Mouse (Mus musculus) limb, embryonic 10.5 days (tissue): Measurements from ENCODE around the gene Fyttd1. TPM values are rescaled to one million over a fixed set of nuclear protein-coding genes. Genes with fewer than 3 reads are reported as not detected.
A peak's percentile ranks its signal among the peaks of the same experiment; 100 is the strongest.
"Not testable (repeated sequence)": the region's sequence is repeated elsewhere in the genome, so short reads cannot be mapped to it uniquely, and the experiment has no call there.

Source experiments
- DNase-seq: peaks from one replicate; pipeline ENCODE4 v3.0.0-alpha.2; 2017; ENCODE audit warnings: low spot score
- H3K27ac ChIP-seq: fragments of 300-500 bp; sonication (generic); 2 replicates; pipeline ENCODE4 v1.5.1; 2016; ENCODE audit warnings: mild to moderate bottlenecking
- H3K27me3 ChIP-seq: fragments of 300-500 bp; sonication (generic); 2 replicates; pipeline ENCODE4 v1.6.1; 2016; ENCODE audit warnings: low read depth, mild to moderate bottlenecking; ENCODE audit not compliant: poor library complexity, severe bottlenecking
- H3K36me3 ChIP-seq: fragments of 300-500 bp; sonication (generic); 2 replicates; pipeline ENCODE4 v1.6.1; 2016; ENCODE audit warnings: mild to moderate bottlenecking, moderate library complexity
- H3K4me1 ChIP-seq: fragments of 300-500 bp; sonication (generic); 2 replicates; pipeline ENCODE4 v1.6.1; 2016
- H3K4me3 ChIP-seq: fragments of 300-500 bp; sonication (generic); 2 replicates; pipeline ENCODE4 v1.5.1; 2016; ENCODE audit warnings: mild to moderate bottlenecking, moderate library complexity
- H3K9me3 ChIP-seq: fragments of 300-500 bp; sonication (generic); replicated peaks from 2 replicates; pipeline ENCODE4 v1.6.1; 2016; ENCODE audit warnings: mild to moderate bottlenecking
- WGBS: fragments of 180-500 bp; shearing (Covaris S2); methylation state at CpG from one replicate; pipeline ENCODE4 v1.1.7; 2016; 5-methylcytosine and 5-hydroxymethylcytosine counted together
- polyA plus RNA-seq: library from polyadenylated mRNA; unstranded; fragments of >200 nt; fragmentation: Nextera tagmentation; extraction: Ambion mirVana; gene quantifications from 2 replicates; pipeline ENCODE4 v1.2.1, GENCODE M21; 2016

Gene Fyttd1
- polyA plus RNA-seq, 1 experiment from 2014 or later, result 94.8 TPM

GRCm38 (mm10) chr16:32865401-32865800 lies 11.9 kb upstream of the Fyttd1 start:
- DNase-seq, result no peak
- 94% methylated on average over 4 of the region's 4 CpGs for WGBS

GRCm38 (mm10) chr16:32866713-32867112 lies 10.6 kb upstream of the Fyttd1 start:
- Histone ChIP-seq H3K27ac (no peak overlapping the region), H3K4me3 (no peak overlapping the region), H3K36me3 (no peaks in the 10 kb centered on the region), H3K27me3 (no peaks in the 10 kb centered on the region), H3K9me3 (no peaks in the 10 kb centered on the region), H3K4me1 (peaks cover 17% of the 10 kb centered on the region)
- DNase-seq, result no peak
- 88% methylated on average over 5 of the region's 5 CpGs for WGBS

More at GRCm38 (mm10) chr16:32865401-32865800, 11.9 kb upstream of the Fyttd1 start:
- Histone ChIP-seq H3K4me3 (no peak overlapping the region), H3K27me3 (no peaks in the 10 kb centered on the region), H3K36me3 (peaks cover 6% of the 10 kb centered on the region), H3K9me3 (no peaks in the 10 kb centered on the region), H3K4me1 (peaks cover 17% of the 10 kb centered on the region), H3K27ac (no peak overlapping the region)

- Histone ChIP-seq H3K27ac (peak overlapping the region; percentile 84), H3K27me3 (no peaks in the 10 kb centered on the region), H3K9me3 (no peaks in the 10 kb centered on the region), H3K36me3 (no peaks in the 10 kb centered on the region), H3K4me1 (peaks cover 17% of the 10 kb centered on the region), H3K4me3 (peak overlapping the region; percentile 94)
- WGBS, result under 1% methylated on average over 35 of the region's 35 CpGs
- peak; percentile 90 for DNase-seq
Observed at GRCm38 (mm10) chr16:32867919-32868552, 9.3 kb upstream of the Fyttd1 start.

DNA sequence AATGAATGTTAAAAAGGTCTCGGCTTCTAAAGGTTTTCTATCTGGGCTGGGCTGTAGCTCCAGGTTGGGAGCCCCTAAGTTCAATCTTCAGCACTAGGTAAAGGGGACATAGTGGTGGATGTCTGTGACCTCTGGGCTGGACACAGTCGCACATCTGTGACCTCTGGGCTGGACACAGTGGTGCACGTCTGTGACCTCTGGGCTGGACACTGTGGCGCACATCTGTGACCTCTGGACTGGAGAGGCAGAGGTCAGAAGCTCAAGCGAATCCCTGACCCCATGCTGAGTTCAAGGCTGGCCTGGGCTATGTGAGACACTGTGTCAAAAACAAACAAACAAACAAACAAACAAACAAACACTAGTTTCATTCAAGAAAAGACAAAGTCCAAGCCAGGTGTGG lies 7.1 kb upstream of the Fyttd1 start:
- peaks cover 17% of the 10 kb centered on the region for H3K4me1 ChIP-seq
- H3K9me3 ChIP-seq, result no peaks in the 10 kb centered on the region
- H3K36me3 ChIP-seq, result no peaks in the 10 kb centered on the region
- no peak overlapping the region for H3K4me3 ChIP-seq
- no peak for DNase-seq
- H3K27ac ChIP-seq, result no peak overlapping the region
- no peaks in the 10 kb centered on the region for H3K27me3 ChIP-seq
- WGBS, result 65% methylated on average over 5 of the region's 5 CpGs

DNA sequence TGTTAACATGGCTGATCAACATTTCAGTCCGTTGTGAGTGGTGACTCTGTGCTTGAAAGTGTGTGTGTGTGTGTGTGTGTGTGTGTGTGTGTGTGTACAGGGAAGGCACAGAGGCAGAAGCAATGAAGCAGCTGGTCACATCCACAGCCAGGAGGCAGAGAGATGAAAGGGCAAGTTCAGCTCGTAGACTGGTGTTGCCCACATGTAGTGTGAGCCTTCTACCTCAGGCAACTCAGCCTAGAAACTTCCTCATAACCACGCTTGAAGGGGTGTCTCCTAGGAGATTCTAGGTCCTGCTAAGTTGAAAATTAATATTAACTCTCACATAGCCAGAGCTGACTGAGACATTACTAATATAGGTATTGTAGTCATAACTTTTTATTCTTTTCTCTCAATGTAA lies 3.9 kb upstream of the Fyttd1 start:
- Histone ChIP-seq H3K4me1 (peaks cover 7% of the 10 kb centered on the region), H3K36me3 (no peaks in the 10 kb centered on the region), H3K27me3 (no peaks in the 10 kb centered on the region), H3K9me3 (no peaks in the 10 kb centered on the region), H3K27ac (no peak overlapping the region), H3K4me3 (no peak overlapping the region)
- DNase-seq, result no peak
- 64% methylated on average over 3 of the region's 3 CpGs for WGBS

DNA sequence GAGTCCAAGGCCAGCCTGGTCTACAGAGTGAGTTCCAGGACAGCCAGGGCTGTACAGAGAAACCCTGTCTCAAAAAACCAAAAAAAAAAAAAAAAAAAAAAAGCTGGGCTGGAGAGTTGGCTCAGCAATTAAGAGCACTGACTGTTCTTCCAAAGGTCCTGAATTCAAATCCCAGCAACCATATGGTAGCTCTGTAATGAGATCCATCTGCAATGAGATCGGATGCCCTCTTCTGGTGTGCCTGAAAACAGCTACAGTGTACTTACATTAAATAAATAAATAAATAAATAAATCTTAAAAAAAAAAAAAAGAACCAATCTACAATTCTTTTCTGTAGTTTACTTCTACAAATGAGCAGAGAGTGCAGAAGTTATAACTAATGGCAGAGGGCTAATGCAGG lies 2.0 kb upstream of the Fyttd1 start:
- H3K4me3 ChIP-seq, H3K9me3 ChIP-seq, DNase-seq, H3K36me3 ChIP-seq, H3K27ac ChIP-seq, H3K27me3 ChIP-seq: not testable (repeated sequence)
- H3K4me1 ChIP-seq, result peaks cover 14% of the 10 kb centered on the region
- 73% methylated on average over 1 of the region's 1 CpGs for WGBS

DNA sequence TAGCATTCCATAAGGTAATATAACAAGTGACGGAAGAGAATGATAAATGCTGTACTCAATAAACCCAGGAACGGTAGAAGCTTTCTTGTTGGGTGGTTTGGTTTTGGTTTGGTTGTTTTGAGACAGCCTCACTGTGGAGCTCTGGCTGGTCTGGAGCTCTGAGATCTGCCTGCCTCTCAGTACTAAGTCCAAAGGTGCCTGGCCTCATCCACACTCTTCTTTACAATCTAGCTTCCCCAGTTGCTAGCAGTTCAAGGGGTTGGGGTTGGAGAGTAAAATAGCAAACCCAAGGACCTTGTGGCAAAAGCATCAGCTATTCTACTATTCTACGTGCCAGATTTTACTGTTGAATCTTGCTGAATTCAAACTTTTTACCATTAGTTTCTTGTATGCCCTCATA lies 1.5 kb upstream of the Fyttd1 start:
- no peak for DNase-seq
- no peak overlapping the region for H3K27ac ChIP-seq
- H3K36me3 ChIP-seq, result peaks cover 7% of the 10 kb centered on the region
- peaks cover 14% of the 10 kb centered on the region for H3K4me1 ChIP-seq
- no peaks in the 10 kb centered on the region for H3K27me3 ChIP-seq
- no peak overlapping the region for H3K4me3 ChIP-seq
- WGBS, result 91% methylated on average over 3 of the region's 3 CpGs
- H3K9me3 ChIP-seq, result no peaks in the 10 kb centered on the region

DNA sequence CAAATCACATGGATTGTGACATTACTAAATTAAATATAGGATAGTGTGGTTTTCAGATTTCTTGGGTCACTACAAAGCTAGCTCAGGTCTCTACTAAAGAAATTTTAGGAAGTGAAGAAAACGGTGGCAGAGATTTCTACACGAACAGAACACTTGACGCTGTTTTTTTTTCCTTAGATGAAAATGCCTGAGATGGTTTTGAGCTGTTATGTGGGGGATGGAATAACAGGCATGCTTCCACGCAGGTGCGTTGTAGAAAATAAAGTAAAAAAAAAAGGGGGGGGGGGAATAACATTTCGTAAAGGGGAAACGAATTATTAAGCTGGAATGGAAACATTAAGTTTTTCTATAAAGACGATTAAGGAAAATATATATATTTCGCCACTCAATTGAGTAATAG lies 469 bp upstream of the Fyttd1 start:
- 42% methylated on average over 9 of the region's 9 CpGs for WGBS
- Histone ChIP-seq H3K9me3 (no peaks in the 10 kb centered on the region), H3K36me3 (peaks cover 7% of the 10 kb centered on the region), H3K4me3 (peak overlapping the region; percentile 89), H3K27me3 (no peaks in the 10 kb centered on the region), H3K4me1 (peaks cover 14% of the 10 kb centered on the region), H3K27ac (no peak overlapping the region)
- no peak for DNase-seq

GRCm38 (mm10) chr16:32878157-32878598 lies 878 bp downstream of the Fyttd1 start:
- Histone ChIP-seq H3K4me1 (peaks cover 14% of the 10 kb centered on the region), H3K9me3 (no peaks in the 10 kb centered on the region), H3K27me3 (no peaks in the 10 kb centered on the region), H3K4me3 (peak overlapping the region; percentile 89), H3K36me3 (peaks cover 7% of the 10 kb centered on the region), H3K27ac (peak overlapping the region; percentile 90)
- WGBS, result 1% methylated on average over 34 of the region's 34 CpGs
- DNase-seq, result peak; percentile 57

GRCm38 (mm10) chr16:32878972-32879926 lies 1.9 kb downstream of the Fyttd1 start:
- no peaks in the 10 kb centered on the region for H3K27me3 ChIP-seq
- no peak overlapping the region for H3K27ac ChIP-seq
- H3K4me1 ChIP-seq, result peaks cover 14% of the 10 kb centered on the region
- 87% methylated on average over 14 of the region's 14 CpGs for WGBS
- H3K9me3 ChIP-seq, result no peaks in the 10 kb centered on the region
- no peak for DNase-seq
- peak overlapping the region; percentile 89 for H3K4me3 ChIP-seq
- peaks cover 15% of the 10 kb centered on the region for H3K36me3 ChIP-seq

- peaks cover 34% of the 10 kb centered on the region for H3K36me3 ChIP-seq
- H3K27ac ChIP-seq, result no peak overlapping the region
- 71% methylated on average over 7 of the region's 7 CpGs for WGBS
- peaks cover 14% of the 10 kb centered on the region for H3K4me1 ChIP-seq
- no peaks in the 10 kb centered on the region for H3K9me3 ChIP-seq
- H3K27me3 ChIP-seq, result no peaks in the 10 kb centered on the region
- no peak overlapping the region for H3K4me3 ChIP-seq
- no peak for DNase-seq
Observed at GRCm38 (mm10) chr16:32881538-32881937, 4.2 kb downstream of the Fyttd1 start.

DNA sequence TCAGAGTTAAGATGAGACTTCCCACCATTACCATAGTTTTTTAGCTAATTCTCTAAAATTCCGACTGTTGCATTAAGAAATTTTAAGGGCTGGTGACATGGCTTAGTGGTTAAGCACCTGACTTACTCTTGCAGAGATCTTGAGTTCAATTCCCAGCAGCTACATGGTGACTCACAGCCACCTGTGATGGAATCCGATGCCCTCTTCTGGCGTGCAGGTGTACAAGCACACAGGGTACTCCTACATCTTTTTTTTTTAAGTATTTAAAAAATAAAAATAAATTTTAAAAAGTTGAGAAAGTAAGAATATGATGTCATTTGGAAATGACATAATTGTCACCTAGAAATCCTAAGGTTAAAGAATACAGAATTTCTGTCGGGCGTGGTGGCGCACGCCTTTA lies 10.7 kb downstream of the Fyttd1 start:
- no peak for DNase-seq
- 91% methylated on average over 7 of the region's 7 CpGs for WGBS
- Histone ChIP-seq H3K27me3 (no peaks in the 10 kb centered on the region), H3K4me3 (no peak overlapping the region), H3K9me3 (no peaks in the 10 kb centered on the region), H3K4me1 (no peaks in the 10 kb centered on the region), H3K27ac (no peak overlapping the region), H3K36me3 (peaks cover 75% of the 10 kb centered on the region)

DNA sequence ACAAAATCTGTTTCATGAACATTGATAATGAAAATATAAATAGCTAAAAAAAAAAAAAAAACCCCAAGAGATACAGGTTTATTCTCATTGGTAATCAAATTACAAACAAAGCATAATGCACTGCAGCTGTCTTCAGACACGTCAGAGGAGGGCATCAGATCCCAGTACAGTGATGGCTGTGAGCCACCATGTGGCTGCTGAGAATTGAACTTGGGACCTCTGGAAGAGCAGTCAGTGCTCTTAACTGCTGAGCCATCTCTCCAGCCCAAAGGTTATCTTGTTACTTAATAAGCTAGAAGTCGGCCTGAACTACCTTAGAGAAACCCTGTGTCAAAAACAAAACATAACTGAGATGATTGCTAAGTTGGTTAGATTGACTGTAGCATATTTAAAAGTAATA lies 12.6 kb downstream of the Fyttd1 start:
- H3K36me3 ChIP-seq, result peaks cover 82% of the 10 kb centered on the region
- no peak overlapping the region for H3K27ac ChIP-seq
- no peaks in the 10 kb centered on the region for H3K9me3 ChIP-seq
- no peaks in the 10 kb centered on the region for H3K4me1 ChIP-seq
- H3K4me3 ChIP-seq, result no peak overlapping the region
- no peak for DNase-seq
- no peaks in the 10 kb centered on the region for H3K27me3 ChIP-seq
- 77% methylated on average over 2 of the region's 2 CpGs for WGBS
